Mouse (Mus musculus) brown adipose tissue, adult 24 weeks (tissue): Measurements from ENCODE around the gene AI467606. TPM values are rescaled to one million over a fixed set of nuclear protein-coding genes. Genes with fewer than 3 reads are reported as not detected.

Experiments
- H3K27ac ChIP-seq: fragments of 200-500 bp; replicated peaks from 2 replicates; pipeline ENCODE4 v1.5.1; 2012; ENCODE audit warnings: low read depth, mild to moderate bottlenecking, low read length
- H3K4me1 ChIP-seq: fragments of 200-500 bp; 2 replicates; pipeline ENCODE4 v1.6.1; 2012; ENCODE audit warnings: low read length, mixed read lengths; ENCODE audit not compliant: control insufficient read depth, insufficient read depth, insufficient read length
- H3K4me3 ChIP-seq: fragments of 200-500 bp; 2 replicates; pipeline ENCODE4 v1.5.1; 2012; ENCODE audit warnings: low read depth, mild to moderate bottlenecking, low read length, moderate library complexity; ENCODE audit not compliant: insufficient read depth
- polyA plus RNA-seq: library from polyadenylated mRNA; stranded (reverse); fragments of >200 nt; gene quantifications from 2 replicates; pipeline ENCODE4 v1.2.4, GENCODE M21; 2012; ENCODE audit not compliant: missing spikeins, insufficient read depth, insufficient read length

Gene AI467606
- polyA plus RNA-seq, 1 experiment = 1.8 TPM

DNA sequence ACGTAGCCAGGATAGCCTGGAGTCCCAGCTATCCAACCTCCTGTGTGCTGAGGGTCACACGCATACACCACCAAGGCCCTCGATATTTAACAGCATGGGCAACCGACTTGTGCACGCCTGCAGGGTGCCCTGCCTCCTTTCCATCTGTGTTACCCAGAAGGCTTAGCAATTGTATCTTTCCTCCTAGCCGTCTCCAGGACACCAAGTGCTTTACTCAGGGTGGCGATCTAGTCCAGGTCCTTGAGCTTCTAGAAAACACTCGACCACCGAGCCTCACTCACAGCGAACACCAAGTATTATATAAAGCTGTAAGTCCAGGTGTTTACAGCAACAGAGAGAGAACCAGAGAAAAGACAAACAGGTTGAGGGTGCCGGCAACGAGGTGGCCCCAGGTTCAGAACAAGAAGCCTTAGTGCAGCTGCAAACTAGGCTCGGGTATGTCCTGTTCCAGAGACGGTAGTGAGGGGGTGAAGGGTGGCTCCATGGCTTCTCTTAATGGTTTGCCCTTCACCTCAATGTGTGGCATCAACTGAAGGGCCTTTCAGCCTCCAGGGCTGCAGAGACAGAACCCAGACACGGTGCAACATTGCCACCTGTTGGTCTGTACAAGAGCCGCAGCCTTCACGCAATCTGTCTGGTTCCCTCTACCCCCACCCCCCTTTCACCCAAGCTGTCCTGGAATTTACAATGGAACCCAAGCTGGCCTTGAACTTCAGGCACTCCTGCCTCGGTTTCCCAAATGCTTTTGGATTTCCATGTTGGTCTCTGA lies 19.3 kb downstream of the AI467606 start:
- no peak overlapping the region for H3K27ac ChIP-seq
- no peak overlapping the region for H3K4me3 ChIP-seq
- H3K4me1 ChIP-seq = no peaks in the 10 kb centered on the region

DNA sequence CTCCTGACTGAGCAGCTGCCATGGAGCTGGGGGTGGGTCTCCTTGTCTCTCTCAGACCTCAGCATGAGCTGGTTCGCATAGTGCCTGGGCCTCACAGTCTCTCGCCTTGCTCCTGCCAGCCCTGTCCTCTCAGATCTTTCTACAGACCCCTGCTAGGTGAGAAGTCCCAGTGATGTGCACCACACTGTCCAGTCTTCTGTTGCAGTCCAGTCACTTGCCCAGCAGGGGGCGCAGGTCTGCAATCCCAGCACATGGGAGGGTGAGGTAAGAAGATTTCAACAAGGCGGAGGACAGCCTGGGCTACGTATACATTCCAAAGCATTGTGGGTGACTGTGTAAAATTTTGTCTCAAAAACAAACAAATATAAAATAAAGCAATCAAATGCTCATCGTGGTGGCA lies 20.3 kb downstream of the AI467606 start:
- no peaks in the 10 kb centered on the region for H3K4me1 ChIP-seq
- no peak overlapping the region for H3K27ac ChIP-seq
- no peak overlapping the region for H3K4me3 ChIP-seq

DNA sequence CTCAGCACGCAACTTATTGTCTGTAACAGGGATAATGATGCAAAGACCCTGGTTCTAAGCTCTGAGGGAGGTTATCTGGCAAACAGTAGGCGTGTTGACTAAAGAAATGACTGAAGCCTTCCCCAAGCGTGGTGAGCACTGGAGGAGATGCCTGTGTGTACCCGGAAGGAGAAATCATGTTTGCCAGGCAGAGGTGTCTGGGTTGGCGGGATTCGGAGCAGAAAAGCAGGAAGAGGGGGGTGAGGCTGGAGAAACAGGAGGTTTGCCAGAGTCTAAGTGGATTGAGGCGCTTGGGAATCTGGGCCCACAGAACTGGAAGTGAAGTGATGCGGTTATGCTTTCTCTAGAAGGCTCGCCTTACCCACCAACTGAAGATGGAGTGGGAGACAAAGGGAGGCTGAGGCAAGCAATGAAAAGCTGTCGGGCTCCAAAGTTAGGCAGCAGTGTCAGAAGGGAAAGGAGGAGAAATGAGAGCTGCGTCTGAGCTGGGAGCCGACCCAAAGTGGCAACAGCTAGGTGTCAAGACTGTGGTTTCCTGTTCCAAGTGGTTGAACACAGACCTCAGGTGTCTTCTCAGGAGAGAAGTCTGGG lies 21.2 kb downstream of the AI467606 start:
- Histone ChIP-seq H3K4me3 (no peak overlapping the region), H3K4me1 (no peaks in the 10 kb centered on the region)

DNA sequence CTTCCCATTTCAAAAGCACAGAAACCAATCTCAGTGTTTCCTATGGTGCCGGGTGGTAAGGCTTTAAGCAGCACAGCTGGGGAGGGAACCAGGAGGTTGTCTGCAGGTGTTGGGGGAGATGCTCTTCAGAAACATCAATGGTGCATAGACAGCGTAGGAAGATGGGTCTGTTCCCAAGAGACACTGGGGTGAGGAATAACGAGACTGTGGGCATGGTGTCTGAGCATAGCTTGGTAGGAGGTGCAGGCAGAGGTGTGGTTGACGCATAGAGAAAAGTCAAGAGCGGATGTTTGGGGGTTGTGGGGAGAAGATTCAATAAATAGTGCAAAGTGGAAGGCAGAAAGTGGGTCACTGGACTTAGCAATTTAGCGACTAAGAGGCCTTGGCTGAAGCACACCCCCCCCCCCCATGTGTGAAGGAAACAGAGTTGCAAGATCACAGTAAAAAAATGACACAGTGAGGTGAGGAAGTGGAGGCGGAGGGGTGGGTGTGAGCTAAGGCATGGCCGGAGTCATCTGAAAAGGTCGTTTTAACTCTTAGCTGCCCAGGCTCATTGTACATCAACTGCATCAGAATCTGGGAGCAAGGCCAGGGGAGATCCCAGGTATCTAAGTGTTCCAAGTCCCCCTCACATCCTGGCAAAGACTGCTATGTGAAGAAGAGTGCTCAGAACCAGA lies 21.9 kb downstream of the AI467606 start:
- H3K27ac ChIP-seq = no peak overlapping the region
- no peak overlapping the region for H3K4me3 ChIP-seq
- H3K4me1 ChIP-seq = no peaks in the 10 kb centered on the region

More for the DNA sequence above, 21.2 kb downstream of the AI467606 start:
- H3K27ac ChIP-seq = no peak overlapping the region

DNA sequence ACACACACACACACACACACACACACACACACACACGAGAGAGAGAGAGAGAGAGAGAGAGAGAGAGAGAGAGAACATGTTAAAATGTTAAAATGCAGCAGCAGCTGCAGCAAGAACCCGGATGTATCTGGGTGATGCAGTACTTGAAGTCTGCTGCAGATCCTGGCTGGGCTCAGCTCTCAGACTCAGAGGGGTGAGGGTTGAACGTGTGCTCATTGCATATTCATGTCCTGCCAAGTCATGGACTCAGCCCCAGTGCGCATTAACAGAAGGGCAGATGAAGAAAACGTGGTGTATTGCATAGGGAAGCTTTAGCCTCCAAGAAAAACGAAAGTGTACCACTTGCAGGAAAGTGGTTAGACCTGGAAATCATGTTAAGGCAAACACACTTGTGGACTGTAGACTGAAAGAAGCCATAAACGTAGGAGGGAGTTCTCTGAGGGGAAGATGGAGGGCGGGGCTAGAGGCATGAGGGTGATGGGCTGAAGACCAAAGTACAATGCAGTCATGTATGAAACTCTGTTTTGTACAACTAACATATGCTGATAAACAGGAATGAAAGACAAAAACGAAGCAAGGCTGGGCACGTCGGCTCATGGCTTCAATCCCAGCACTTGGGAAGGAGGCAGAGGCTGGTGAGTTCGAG lies 22.6 kb downstream of the AI467606 start:
- H3K4me1 ChIP-seq = peaks cover 3% of the 10 kb centered on the region; the same call in 1 of the 2 replicates
- no peak overlapping the region for H3K4me3 ChIP-seq
- no peak overlapping the region for H3K27ac ChIP-seq

DNA sequence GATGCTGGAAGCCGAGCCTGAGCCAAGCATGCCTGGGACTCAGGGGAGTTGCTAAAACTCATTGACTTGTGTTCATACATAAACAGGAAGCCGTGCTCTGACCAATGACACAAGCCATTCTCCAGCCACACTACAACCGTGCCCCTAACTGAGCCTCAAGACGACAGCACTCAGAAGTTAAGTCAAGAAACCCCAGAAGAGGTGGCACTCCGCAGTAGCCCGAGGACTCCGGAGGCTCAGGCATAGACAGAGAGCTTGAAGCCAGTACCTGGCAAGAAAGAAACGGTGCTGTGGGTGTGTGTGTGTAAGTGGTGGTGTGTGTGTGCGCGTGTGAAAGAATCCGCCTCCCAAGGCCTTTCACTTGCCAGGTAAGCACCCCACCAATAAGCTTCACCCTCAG lies 23.8 kb downstream of the AI467606 start:
- no peak overlapping the region for H3K4me3 ChIP-seq
- peaks cover 7% of the 10 kb centered on the region; the same call in 1 of the 2 replicates for H3K4me1 ChIP-seq
- H3K27ac ChIP-seq = no peak overlapping the region

DNA sequence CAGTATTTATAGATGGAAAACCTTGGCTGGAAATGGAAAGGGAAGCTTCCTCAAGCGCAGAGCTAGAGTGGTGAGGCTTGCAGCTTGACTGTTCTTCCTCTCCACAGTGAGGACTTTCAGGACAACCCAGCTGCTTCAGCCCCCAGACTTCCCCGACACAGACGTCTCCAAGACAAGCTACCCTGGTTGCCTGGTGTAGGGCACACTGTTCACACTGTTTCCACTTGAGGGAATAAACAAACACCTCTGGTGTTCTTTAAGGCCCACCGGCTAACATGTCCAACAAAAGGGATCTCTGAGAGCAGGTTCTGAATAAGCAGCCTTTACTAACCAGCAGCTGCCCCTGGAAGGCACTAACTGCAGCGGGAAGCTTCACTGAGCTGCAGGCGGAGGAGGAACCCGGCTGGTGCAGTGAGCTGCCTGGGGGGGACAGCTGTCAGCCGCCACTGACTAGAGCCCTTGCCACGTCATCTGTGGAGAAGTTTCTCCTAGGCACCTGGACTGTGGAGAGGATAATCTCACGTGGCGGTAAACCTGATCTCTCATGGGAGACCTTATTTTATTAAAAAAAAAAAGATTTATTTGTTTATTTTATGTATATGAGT lies 25.3 kb downstream of the AI467606 start:
- Histone ChIP-seq H3K4me3 (no peak overlapping the region), H3K27ac (no peak overlapping the region), H3K4me1 (peaks cover 7% of the 10 kb centered on the region; the same call in 1 of the 2 replicates)

DNA sequence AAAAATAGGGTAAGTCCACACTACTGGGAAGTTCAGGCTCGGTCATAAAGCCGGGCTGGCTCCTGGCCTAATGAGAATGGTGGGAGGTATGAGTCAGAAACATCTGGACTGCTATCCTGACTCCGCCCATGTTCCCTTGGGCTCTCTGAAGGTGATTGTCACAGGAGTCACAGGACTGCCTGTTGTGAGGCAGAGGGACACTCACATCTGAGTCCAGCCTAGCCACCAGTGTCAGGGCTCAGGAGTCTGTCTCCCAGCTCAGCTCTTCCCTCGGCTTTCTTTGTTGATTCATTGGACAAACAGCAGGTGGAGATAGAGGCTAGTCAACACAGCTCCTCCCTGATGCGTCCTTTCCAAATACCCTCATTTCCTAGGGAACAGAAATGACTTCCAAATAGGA lies 26.8 kb downstream of the AI467606 start:
- no peak overlapping the region for H3K4me3 ChIP-seq
- H3K4me1 ChIP-seq = peaks cover 7% of the 10 kb centered on the region; the same call in 1 of the 2 replicates
- no peak overlapping the region for H3K27ac ChIP-seq

DNA sequence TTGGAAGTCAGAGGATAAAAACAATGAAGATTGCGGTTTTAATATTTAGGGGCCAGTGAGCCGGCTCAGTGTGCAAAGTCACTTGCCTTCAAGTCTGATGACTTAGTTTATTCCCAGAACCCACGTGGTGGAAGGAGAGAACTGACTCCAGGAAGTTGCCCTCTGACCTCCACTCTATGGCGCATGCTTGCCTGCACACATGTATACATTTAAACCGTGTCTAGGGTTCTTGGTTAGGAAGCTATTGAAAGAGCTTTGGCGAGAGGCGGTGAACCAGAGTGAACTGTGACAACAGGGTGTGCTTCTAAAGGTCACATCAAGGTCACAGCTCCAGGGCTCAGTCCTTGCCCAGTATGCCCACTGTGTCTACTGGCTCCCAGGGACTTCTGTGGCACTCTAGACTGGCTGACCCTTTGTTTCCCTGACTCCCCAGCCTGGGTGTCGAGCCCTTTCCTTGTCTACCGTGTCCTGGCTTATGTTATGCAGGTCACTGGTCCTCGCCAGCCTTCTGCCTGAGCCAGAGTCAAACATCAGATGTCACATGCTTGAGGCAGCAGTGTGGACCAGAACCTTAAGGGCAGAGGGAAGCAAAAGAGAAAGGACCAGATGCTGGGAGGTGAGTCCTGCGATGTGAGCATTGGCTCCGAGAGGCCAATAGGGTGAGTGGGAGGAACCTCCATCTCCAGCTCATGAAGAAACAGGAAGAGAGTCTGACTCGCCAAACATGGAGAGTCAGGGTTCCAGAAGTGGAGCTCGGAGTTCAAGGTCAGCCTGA lies 27.7 kb downstream of the AI467606 start:
- Histone ChIP-seq H3K4me3 (no peak overlapping the region), H3K4me1 (peaks cover 7% of the 10 kb centered on the region; the same call in 1 of the 2 replicates), H3K27ac (peak overlapping the region; percentile 31; the same call in 1 of the 2 replicates)

DNA sequence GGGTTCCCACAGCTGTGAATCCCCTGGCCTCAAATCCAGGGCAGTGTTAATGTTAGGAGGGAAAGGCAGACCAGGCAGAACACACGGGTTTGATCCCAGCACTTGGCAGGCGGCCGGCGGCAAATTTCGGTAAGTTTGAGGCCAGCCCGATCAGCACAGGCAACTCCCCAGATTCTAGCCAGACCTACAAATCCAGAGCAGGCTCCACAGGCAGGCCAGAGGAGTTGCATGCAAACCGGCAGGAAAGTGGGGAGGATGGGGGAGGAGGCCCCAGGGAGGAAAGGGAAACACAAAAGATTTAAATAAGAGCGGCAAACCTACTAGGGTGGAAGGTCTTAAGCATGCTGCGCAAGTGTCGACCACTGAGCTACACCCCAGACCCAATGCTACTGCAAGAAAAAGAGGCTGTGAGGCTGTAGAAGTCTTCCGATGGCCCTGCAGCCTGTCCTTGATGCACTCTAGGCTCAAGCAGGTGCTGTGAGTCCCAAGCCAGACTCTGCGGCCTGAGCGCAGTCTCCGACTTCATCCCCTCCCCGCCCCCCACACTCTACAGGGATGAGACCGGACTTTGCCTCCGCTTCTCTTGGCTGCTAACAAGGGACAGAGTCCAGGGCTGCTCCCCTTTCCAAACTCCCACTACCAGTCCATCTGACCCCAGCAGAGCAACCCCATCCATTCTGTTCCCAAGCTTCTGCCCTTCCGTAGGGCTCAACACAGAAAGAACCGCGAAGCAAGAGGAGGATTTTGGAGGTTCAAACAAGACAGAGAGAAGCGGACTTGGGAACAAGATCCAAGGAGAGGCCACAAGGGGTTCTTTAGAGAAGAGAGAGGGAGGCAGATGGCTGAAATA lies 30.1 kb downstream of the AI467606 start:
- no peak overlapping the region for H3K4me3 ChIP-seq
- peaks cover 7% of the 10 kb centered on the region; the same call in 1 of the 2 replicates for H3K4me1 ChIP-seq
- H3K27ac ChIP-seq = no peak overlapping the region

DNA sequence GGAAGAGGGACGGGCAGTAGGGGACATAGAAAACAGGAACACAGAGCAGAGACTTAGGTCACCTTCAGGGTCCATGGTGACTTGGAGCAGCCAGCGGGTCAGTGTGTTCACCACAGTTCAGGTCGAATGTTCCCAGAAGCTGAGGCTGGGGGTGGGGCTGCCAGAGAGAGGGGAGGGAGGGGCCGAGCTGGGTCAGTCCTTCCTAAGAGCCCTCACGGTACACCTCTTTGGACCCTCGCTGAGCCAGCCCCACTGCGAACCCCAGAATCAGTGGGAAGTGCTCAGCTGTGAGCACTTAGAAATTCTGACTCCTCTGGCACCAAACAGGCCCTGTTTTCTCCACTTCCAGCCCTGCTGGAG lies 30.7 kb downstream of the AI467606 start, which contains the start of gene Qprt:
Qprt (minus strand) TSS at position 316 of the 360 bp plus-strand sequence.
- Histone ChIP-seq H3K4me3 (no peak within 1 kb of the TSS), H3K27ac (no peak within 1 kb of the TSS), H3K4me1 (peaks cover 7% of the 10 kb centered on the region; the same call in 1 of the 2 replicates)

DNA sequence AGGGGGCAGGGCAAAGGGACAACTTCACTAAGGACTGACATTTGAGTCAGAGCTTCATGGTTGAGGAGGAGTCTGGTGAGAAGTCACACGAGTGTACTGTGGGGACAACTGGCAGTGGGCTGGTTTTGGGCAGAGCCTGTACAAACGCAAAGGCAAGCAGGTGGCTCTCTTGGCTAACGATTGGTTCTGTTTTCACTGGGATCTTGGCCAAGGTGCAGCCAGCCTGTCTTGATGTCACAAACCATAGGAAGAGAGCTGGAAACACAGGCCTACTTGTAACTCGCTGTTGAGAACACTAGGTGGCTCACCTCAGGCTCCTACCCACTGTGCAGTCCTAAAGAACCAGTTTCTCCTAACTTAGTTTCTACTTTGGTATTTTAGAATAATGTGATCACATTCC lies 38.5 kb downstream of the AI467606 start:
- Histone ChIP-seq H3K4me1 (no peaks in the 10 kb centered on the region), H3K27ac (no peak overlapping the region), H3K4me3 (no peak overlapping the region)

DNA sequence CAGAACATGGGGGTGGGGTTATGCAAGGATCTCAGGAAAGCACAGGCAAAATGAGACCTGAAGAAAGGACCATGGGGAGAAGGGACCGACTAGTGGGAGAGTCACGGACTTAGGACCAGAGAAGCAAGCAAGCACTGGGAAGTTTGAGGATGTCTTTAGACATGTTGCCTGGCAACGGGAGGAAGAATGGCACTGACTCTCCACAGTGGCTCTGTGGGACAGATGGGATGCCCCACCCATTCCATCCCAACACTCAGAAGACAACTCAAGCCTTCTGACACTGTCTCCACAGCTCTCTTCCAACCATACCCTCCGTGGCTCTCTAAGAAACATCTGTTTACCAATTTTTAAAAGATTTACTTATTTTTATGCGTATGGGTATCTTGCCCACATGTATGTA lies 42.0 kb downstream of the AI467606 start:
- Histone ChIP-seq H3K27ac (no peak overlapping the region), H3K4me3 (no peak overlapping the region), H3K4me1 (no peaks in the 10 kb centered on the region)
